Mouse (Mus musculus) kidney, postnatal 0 days (tissue): Measurements from ENCODE around the gene Atp5g2. TPM values are rescaled to one million over a fixed set of nuclear protein-coding genes. Genes with fewer than 3 reads are reported as not detected.

Experiments
- ATAC-seq: fragments of 200-750 bp; cut with Nextera tagmentation; replicated peaks from 2 replicates; pipeline ENCODE4 v1.8.0; 2017; ENCODE audit warnings: low read depth, moderate number of reproducible peaks, moderate TSS enrichment, moderate library complexity; ENCODE audit not compliant: low FRiP score
- DNase-seq: peaks from one replicate; pipeline ENCODE4 v3.0.0-alpha.2; 2016; ENCODE audit warnings: low spot score
- H3K27ac ChIP-seq: fragments of 300-500 bp; sonication (generic); 2 replicates; pipeline ENCODE4 v1.5.1; 2014; ENCODE audit warnings: mild to moderate bottlenecking
- H3K27me3 ChIP-seq: fragments of 300-500 bp; sonication (generic); 2 replicates; pipeline ENCODE4 v1.6.1; 2014; ENCODE audit warnings: low read length, mixed read lengths; ENCODE audit not compliant: insufficient read depth
- H3K36me3 ChIP-seq: fragments of 300-500 bp; sonication (generic); 2 replicates; pipeline ENCODE4 v1.6.1; 2014; ENCODE audit warnings: low read length, mixed read lengths; ENCODE audit not compliant: insufficient read depth
- H3K4me1 ChIP-seq: fragments of 300-500 bp; sonication (generic); replicated peaks from 2 replicates; pipeline ENCODE4 v1.6.1; 2014; ENCODE audit warnings: antibody characterized with exemption, low read length, mixed read lengths; ENCODE audit not compliant: insufficient read depth
- H3K4me2 ChIP-seq: fragments of 300-500 bp; sonication (generic); 2 replicates; pipeline ENCODE4 v1.6.1; 2014; ENCODE audit warnings: mild to moderate bottlenecking, low read length, moderate library complexity, mixed read lengths
- H3K4me3 ChIP-seq: fragments of 300-500 bp; sonication (generic); replicated peaks from 2 replicates; pipeline ENCODE4 v1.5.1; 2014; ENCODE audit warnings: low read depth, low read length
- H3K9ac ChIP-seq: fragments of 300-500 bp; sonication (generic); 2 replicates; pipeline ENCODE4 v1.6.1; 2014; ENCODE audit warnings: low read depth, low read length
- H3K9me3 ChIP-seq: fragments of 300-500 bp; sonication (generic); replicated peaks from 2 replicates; pipeline ENCODE4 v1.6.1; 2016; ENCODE audit warnings: low read length, inconsistent platforms, mixed read lengths
- CTCF ChIP-seq: IDR thresholded peaks from 2 replicates; pipeline ENCODE4 v1.5.1; 2016; ENCODE audit warnings: antibody characterized with exemption, low read depth, mild to moderate bottlenecking, moderate library complexity
- WGBS: fragments of 180-500 bp; shearing (Covaris S2); extraction: QIAGEN DNeasy Blood & Tissue Kit; methylation state at CpG from one replicate; pipeline ENCODE4 v1.1.7; 2014; 5-methylcytosine and 5-hydroxymethylcytosine counted together
- microRNA counts: library from miRNA; unstranded; fragments of <30 nt; microRNA quantifications from one replicate; lab custom pipeline; 2015
- microRNA-seq: library from miRNA; unstranded; fragments of <30 nt; microRNA quantifications from one replicate; pipeline ENCODE4, GENCODE M21; 2016
- polyA plus RNA-seq: library from polyadenylated mRNA; unstranded; fragments of >200 nt; fragmentation: Nextera tagmentation; extraction: Ambion mirVana; gene quantifications from 2 replicates; pipeline ENCODE4 v1.2.1, GENCODE M21; 2015

Gene Atp5g2
- polyA plus RNA-seq, 1 experiment from 2014 or later, result 102 TPM

- ATAC-seq (no peak), DNase-seq (no peak)
- Histone ChIP-seq H3K27me3 (no peaks in the 10 kb centered on the region), H3K9ac (no peak overlapping the region), H3K9me3 (no peaks in the 10 kb centered on the region), H3K4me3 (no peak overlapping the region), H3K4me2 (no peak overlapping the region), H3K27ac (no peak overlapping the region), H3K36me3 (0 out of 2 replicates have a peak, but pooled peaks cover 3% of the 10 kb centered on the region), H3K4me1 (peaks cover 15% of the 10 kb centered on the region)
- WGBS, result 97% methylated on average over 5 of the region's 5 CpGs
- no peak for TF ChIP-seq CTCF
Observed at GRCm38 (mm10) chr15:102619486-102619885, 52.7 kb downstream of the Atp5g2 start.

GRCm38 (mm10) chr15:102617654-102618053 lies 54.5 kb downstream of the Atp5g2 start:
- Histone ChIP-seq H3K27ac (no peak overlapping the region), H3K4me1 (peaks cover 4% of the 10 kb centered on the region; the same call in 1 of the 2 replicates), H3K9me3 (no peaks in the 10 kb centered on the region), H3K4me3 (no peak overlapping the region), H3K36me3 (0 out of 2 replicates have a peak, but pooled peaks cover 3% of the 10 kb centered on the region), H3K4me2 (no peak overlapping the region), H3K9ac (no peak overlapping the region), H3K27me3 (no peaks in the 10 kb centered on the region)
- 86% methylated on average over 1 of the region's 1 CpGs for WGBS
- no peak for TF ChIP-seq CTCF
- ATAC-seq (no peak), DNase-seq (no peak)

DNA sequence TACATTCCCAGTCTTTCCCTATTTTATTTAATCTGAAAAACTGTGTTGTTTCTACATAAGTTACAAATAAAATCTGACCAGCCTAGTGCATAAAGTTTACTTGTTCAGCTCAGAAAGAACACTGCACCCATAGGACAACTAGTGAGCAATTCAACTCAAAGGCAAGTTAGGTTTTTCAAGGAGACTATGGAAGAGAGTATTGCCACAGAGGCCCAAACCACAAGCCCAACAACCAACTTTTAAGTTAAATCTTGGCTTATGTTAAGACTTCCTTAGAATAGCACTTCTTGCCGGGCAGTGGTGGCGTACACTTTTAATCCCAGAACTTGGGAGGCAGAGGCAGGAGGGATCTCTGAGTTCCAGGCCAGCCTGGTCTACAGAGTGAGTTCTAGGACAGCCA lies 56.0 kb downstream of the Atp5g2 start:
- TF ChIP-seq CTCF, result no peak
- 95% methylated on average over 2 of the region's 2 CpGs for WGBS

DNA sequence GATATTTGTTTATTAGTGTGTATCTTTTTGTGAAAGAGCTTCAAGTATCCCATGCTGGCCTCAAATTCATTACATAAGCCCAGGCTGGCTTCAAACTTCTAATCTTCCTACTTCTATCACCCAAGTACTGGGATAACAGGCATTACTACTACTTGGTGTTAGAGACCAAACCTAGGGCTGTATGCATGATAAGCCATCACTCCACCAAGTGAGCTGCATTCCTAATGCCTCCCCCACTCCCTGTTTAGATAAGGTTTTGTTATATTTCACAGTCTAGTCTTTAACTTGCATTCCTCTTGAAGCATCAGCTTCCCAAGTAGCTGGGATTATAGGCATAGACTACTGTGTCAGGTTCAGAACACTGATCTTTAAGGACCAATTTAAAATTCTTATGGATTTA lies 57.9 kb downstream of the Atp5g2 start:
- TF ChIP-seq CTCF, result no peak
- H3K9ac ChIP-seq, result no peak overlapping the region
- H3K27me3 ChIP-seq, result no peaks in the 10 kb centered on the region
- H3K9me3 ChIP-seq, result no peaks in the 10 kb centered on the region
- H3K36me3 ChIP-seq, result no peaks in the 10 kb centered on the region
- DNase-seq (no peak), ATAC-seq (no peak)
- H3K27ac ChIP-seq, result no peak overlapping the region
- no peak overlapping the region for H3K4me3 ChIP-seq
- no peaks in the 10 kb centered on the region for H3K4me1 ChIP-seq
- H3K4me2 ChIP-seq, result no peak overlapping the region

More for the DNA sequence above, 56.0 kb downstream of the Atp5g2 start:
- ATAC-seq, result no peak
- Histone ChIP-seq H3K27ac (no peak overlapping the region), H3K27me3 (no peaks in the 10 kb centered on the region), H3K4me2 (no peak overlapping the region), H3K4me1 (no peaks in the 10 kb centered on the region), H3K36me3 (0 out of 2 replicates have a peak, but pooled peaks cover 3% of the 10 kb centered on the region), H3K9me3 (no peaks in the 10 kb centered on the region), H3K4me3 (no peak overlapping the region), H3K9ac (no peak overlapping the region)
- DNase-seq, result no peak

GRCm38 (mm10) chr15:102612966-102613365 lies 59.2 kb downstream of the Atp5g2 start:
- H3K36me3 ChIP-seq, result no peaks in the 10 kb centered on the region
- ATAC-seq, result no peak
- no peaks in the 10 kb centered on the region for H3K4me1 ChIP-seq
- no peak overlapping the region for H3K4me3 ChIP-seq
- no peaks in the 10 kb centered on the region for H3K27me3 ChIP-seq
- H3K4me2 ChIP-seq, result no peak overlapping the region
- no peaks in the 10 kb centered on the region for H3K9me3 ChIP-seq
- no peak overlapping the region for H3K9ac ChIP-seq
- no peak overlapping the region for H3K27ac ChIP-seq
- peak; percentile 50 for TF ChIP-seq CTCF
- DNase-seq, result no peak

MicroRNAs encoded within 50 kb of the gene (microRNA counts, 519-probe panel; counts per million panel counts)
- 330 counts per million, percentile 68 among the panel's probes with 10 or more counts for microRNA mmu-miR-688 (lab: Ali Mortazavi, UCI)

Small RNAs within 50 kb of the gene (microRNA-seq; reads per million reads assigned to microRNA genes)
- not detected for gene Mir688

Other genes with a start within 250 kb of the Atp5g2 start
- gene Amhr2, start 227.0 kb downstream of the Atp5g2 start, polyA plus RNA-seq, result 0.46 and 0.80 TPM in 2 replicates
- 109 and 117 TPM in 2 replicates for gene Prr13, start 213.3 kb downstream of the Atp5g2 start, polyA plus RNA-seq
- gene Pcbp2, start 201.8 kb downstream of the Atp5g2 start, polyA plus RNA-seq, result 185 and 191 TPM in 2 replicates
- gene Gm10337, start 168.6 kb downstream of the Atp5g2 start, polyA plus RNA-seq, result 1.8 TPM in 1 of 2 replicates, not detected in the other
- 7.8 and 8.1 TPM in 2 replicates for gene Map3k12, start 155.3 kb downstream of the Atp5g2 start, polyA plus RNA-seq
- 57.2 and 59.2 TPM in 2 replicates for gene Tarbp2, start 154.2 kb downstream of the Atp5g2 start, polyA plus RNA-seq
- gene Npff, start 147.4 kb downstream of the Atp5g2 start, polyA plus RNA-seq, result 1.6 TPM in 2 replicates
- 0.37 and 0.46 TPM in 2 replicates for gene Gm28047, start 47.3 kb downstream of the Atp5g2 start, polyA plus RNA-seq
- gene Atf7, start 46.9 kb downstream of the Atp5g2 start, polyA plus RNA-seq, result 23.2 and 24.9 TPM in 2 replicates
- 55.2 and 57.5 TPM in 2 replicates for gene Calcoco1, start 49.8 kb upstream of the Atp5g2 start, polyA plus RNA-seq
- gene Hoxc13, start 248.8 kb upstream of the Atp5g2 start, polyA plus RNA-seq, result 0.05 TPM in 1 of 2 replicates, not detected in the other